Mouse (Mus musculus) lung, adult 2 months (tissue): ENCODE measurements around the gene Nr5a1. TPM values are rescaled to one million over a fixed set of nuclear protein-coding genes. Genes with fewer than 3 reads are reported as not detected.

Source experiments
- DNase-seq: peaks from one replicate; pipeline ENCODE4 v3.0.0; 2022
- H3K4me1 ChIP-seq: fragments of 200-500 bp; 2 replicates; pipeline ENCODE4 v1.6.1; 2011; ENCODE audit warnings: low read length; ENCODE audit not compliant: control insufficient read depth, insufficient read depth
- H3K4me3 ChIP-seq: fragments of 200-500 bp; replicated peaks from 2 replicates; pipeline ENCODE3; 2011; ENCODE audit warnings: low read depth, mild to moderate bottlenecking, control low read depth, low read length; ENCODE audit errors: extremely low read depth
- CTCF ChIP-seq: fragments of 200-500 bp; IDR thresholded peaks from 2 replicates; pipeline ENCODE4 v1.5.1; 2011; ENCODE audit warnings: mild to moderate bottlenecking, low read length, control low read depth; ENCODE audit not compliant: insufficient read depth
- POLR2A ChIP-seq: fragments of 200-500 bp; IDR thresholded peaks from 2 replicates; pipeline ENCODE4 v1.6.1; 2011; ENCODE audit warnings: low read depth, mild to moderate bottlenecking, control low read depth, low read length, borderline replicate concordance; ENCODE audit errors: extremely low read depth
- WGBS: fragments of 180-500 bp; shearing (Covaris S2); methylation state at CpG from one replicate; pipeline ENCODE4 v1.1.7; 2018; 5-methylcytosine and 5-hydroxymethylcytosine counted together
- polyA plus RNA-seq: library from polyadenylated mRNA; depleted of rRNA; stranded (reverse); fragments of >200 nt; gene quantifications from 2 replicates; pipeline ENCODE4 v1.2.3, GENCODE M21; 2012; rRNA removed

Nr5a1 gene
- polyA plus RNA-seq, 1 experiment = 0.04 TPM

DNA sequence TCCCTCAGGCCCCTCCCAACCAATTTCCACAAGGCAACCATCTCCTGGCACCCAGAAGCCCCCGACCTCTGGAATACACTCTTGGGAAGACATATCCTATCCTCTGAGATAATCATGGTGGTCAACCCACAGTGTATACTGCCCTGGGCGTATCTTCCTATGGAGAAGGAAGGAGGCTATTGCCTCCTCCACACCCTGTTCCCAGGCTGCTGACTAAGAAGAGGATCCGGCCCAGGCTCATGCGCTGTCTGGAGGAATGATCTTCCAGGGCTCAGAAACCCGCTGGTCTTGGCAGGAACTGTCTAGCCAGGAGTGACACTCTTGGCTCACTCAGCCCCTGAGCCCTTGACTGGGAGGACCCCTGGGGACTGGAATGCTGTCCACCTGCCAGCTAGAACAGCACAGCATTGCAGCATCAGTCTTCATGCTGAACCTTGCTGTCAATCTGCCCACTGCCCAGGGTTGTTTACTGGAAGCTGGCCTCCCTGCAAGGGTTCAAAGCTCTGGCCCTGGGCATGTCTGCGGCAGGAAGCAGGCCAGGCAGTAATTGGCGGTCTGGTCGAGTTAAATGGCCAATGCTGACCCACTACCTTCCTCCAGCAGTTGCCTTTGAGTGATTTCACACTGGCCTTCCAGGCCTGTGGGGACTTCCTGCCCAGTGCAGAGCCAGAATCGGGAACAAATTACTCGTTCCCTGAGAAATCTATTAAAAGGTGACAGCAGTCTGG lies 61.6 kb downstream of the Nr5a1 start:
- DNase-seq = no peak
- Histone ChIP-seq H3K4me3 (no peak overlapping the region), H3K4me1 (no peaks in the 10 kb centered on the region)
- TF ChIP-seq POLR2A = no peak
- WGBS = 51% methylated on average over 10 of the region's 10 CpGs

DNA sequence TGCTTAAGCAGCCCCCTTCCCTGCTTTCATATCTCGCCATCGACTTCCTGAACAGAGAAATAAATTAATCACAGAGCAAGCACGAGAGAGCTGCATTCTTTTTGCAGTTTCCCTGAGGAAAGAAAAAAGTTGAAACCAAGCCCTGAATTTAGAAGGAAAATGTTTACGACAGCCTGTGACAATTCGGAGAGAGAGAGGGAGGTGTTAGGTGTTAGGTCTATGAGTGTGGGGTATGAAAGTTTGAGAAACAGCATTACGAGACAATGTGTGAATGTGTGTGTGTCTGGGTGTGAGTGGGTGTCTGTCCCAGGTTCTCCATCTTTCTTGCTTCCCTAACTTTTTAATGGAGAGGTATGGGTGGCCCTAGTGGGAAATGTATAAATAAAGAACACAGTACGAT lies 62.2 kb downstream of the Nr5a1 start:
- Histone ChIP-seq H3K4me3 (no peak overlapping the region), H3K4me1 (no peaks in the 10 kb centered on the region)
- 63% methylated on average over 7 of the region's 7 CpGs for WGBS
- TF ChIP-seq POLR2A (no peak), CTCF (no peak)
- DNase-seq = no peak

DNA sequence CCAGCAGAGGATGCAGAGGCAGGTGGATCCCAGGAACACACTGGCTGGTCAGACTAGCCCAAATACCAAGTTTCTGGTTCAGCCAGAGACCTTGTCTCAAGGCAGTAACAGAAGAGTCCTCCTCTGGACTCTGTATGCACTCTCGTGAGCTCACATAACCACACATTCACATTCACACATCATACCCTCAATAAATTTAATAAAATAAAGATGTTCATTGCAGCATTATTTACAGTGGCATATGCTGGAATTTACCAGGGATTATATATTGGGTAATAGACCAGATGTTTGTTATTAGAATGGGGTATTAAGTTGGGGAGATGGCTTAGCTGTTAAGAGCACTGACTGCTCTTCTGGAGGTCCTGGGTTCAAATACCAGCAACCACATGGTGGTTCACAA lies 64.0 kb downstream of the Nr5a1 start:
- H3K4me1 ChIP-seq = no peaks in the 10 kb centered on the region
- TF ChIP-seq CTCF (no peak), POLR2A (no peak)
- 80% methylated on average over 1 of the region's 1 CpGs for WGBS
- no peak overlapping the region for H3K4me3 ChIP-seq
- no peak for DNase-seq

DNA sequence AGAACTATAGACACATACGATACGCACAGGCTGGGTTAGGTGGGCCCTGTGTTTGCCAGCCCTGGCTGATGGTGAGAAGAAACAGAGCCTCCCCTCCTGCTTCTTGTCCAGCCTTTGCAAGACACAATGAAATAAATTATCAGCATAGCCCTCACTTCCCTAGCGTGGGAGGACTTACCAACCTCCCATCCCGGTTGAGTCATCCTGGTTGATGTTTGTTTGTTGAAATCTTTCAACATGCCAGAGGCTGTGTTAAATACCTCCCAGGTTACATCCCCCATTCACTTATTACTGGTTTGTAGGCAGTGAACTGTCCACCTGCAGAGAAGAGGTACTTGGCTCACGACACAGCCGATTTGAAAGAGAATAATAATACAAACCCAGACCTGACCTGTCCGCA lies 66.7 kb downstream of the Nr5a1 start:
- H3K4me1 ChIP-seq = no peaks in the 10 kb centered on the region; the same call in 1 of the 2 replicates
- H3K4me3 ChIP-seq = no peak overlapping the region
- 85% methylated on average over 7 of the region's 7 CpGs for WGBS
- DNase-seq = no peak
- TF ChIP-seq POLR2A (no peak), CTCF (no peak)

DNA sequence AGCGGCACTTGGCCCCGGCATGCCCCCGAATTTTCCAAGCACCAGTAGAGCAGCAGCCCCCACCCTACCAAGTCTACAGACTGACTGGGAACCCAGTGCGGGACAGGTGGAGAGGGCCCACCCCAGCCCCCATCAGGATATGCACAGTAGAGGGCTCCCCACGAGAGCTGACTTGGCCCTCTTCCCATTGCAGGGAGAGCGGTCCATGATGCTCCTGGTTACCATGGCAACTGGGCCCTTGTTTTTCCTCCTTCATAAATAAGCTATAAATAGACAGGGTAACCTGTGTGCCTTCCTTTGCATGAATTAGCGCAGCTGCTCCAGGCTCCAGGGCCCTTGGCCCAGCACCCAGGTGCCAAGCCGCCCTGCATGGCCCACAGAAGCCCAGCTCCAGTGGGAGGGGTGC lies 67.1 kb downstream of the Nr5a1 start:
- WGBS = 62% methylated on average over 8 of the region's 8 CpGs
- TF ChIP-seq POLR2A = no peak
- no peak for TF ChIP-seq CTCF

DNA sequence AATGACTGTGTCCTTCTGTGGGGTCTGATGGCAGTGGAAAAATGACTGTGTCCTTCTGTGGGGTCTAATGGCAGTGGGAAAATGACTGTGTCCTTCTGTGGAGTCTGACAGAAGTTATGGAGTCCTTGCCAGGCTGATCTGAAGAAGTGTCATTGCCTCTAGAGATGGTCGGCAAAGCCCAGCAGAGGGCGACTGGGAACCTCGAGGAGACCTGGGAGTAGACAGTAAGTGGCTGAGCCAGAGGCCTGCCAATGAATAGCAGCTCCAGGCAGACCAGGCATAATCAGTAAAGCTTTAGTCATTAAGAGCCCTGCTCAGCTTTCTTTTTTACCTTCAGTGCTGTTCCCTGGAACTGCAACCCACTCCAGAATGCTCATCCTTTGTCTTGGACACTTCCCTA lies 68.4 kb downstream of the Nr5a1 start:
- H3K4me1 ChIP-seq = no peaks in the 10 kb centered on the region; the same call in 1 of the 2 replicates
- TF ChIP-seq CTCF (peak; percentile 54; the same call in 1 of the 2 replicates), POLR2A (no peak)
- H3K4me3 ChIP-seq = no peak overlapping the region
- 1% methylated on average over 3 of the region's 3 CpGs for WGBS
- DNase-seq = peak; percentile 41

More for the DNA sequence above, 67.1 kb downstream of the Nr5a1 start:
- no peak for DNase-seq
- Histone ChIP-seq H3K4me1 (no peaks in the 10 kb centered on the region; the same call in 1 of the 2 replicates), H3K4me3 (no peak overlapping the region)

DNA sequence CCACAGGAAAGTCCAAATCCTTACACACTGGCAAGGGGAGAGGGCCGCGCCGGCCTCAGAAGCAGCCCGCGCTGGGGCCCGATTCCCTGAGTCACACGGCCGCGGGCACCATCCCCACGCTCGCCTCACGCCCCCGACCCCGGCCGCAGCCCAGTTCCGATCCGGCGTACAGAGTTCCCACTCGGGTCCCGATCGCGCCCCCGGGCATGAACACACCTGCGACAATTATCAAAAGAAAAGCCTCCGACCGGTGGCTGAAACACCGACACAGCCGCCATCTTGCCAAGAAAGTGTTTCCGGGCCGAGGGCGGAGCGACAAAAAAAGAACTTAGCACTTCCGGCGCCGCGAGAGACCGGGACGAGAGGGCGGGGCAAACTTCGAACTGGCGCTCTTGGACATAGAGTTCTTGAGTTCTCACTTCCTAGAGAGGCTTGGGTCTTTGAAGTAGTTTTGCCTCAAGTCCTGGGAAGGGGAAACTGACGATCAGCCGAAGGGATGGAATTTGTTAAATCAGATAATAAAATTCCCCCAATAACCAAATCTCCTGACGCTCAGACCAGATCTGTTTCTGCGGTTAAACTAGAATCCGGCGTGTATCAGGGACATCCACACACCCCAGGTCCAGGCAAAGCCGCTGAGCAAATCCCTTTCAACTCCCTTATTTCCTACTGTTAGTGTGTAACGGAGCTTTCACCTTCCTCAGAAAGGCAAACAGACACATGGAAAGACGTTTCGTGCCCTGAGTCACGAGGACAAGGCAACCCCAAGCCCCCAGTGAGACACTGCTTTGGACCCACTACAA lies 70.5 kb downstream of the Nr5a1 start, which contains the start of gene Psmb7:
Gene Psmb7, minus strand, starts transcription at position 463 of the 803 bp plus-strand sequence.
- peak; percentile 83 for DNase-seq
- Histone ChIP-seq H3K4me1 (no peaks in the 10 kb centered on the region; the same call in 1 of the 2 replicates), H3K4me3 (peak within 1 kb of the TSS; percentile 82)
- WGBS = 2% methylated on average over 52 of the region's 52 CpGs
- TF ChIP-seq CTCF (no peak), POLR2A (peak; percentile 54; the same call in 1 of the 2 replicates)

Other genes starting within 250 kb of the Nr5a1 start
- gene Nek6, start 202.9 kb downstream of the Nr5a1 start, polyA plus RNA-seq = 25.8 and 27.6 TPM in 2 replicates
- gene Psmb7, start 70.5 kb downstream of the Nr5a1 start, polyA plus RNA-seq = 36.3 and 69.8 TPM in 2 replicates
- gene Nr6a1, start 213.1 kb upstream of the Nr5a1 start, polyA plus RNA-seq = 3.3 and 6.5 TPM in 2 replicates
- gene Olfml2a, start 217.4 kb upstream of the Nr5a1 start, polyA plus RNA-seq = 9.7 and 11.3 TPM in 2 replicates